Mouse (Mus musculus) natural killer cell, adult 2 months (primary cell): ENCODE data around the gene Gatb.
"Not testable (repeated sequence)": the region's sequence is repeated elsewhere in the genome, so short reads cannot be mapped to it uniquely, and the experiment has no call there.

ENCODE experiments used
- DNase-seq, 2 experiments: peaks; one replicate each; pipeline ENCODE4 v3.0.0; 2022; ENCODE audit warnings: low spot score in 2 of 2

The Gatb gene

DNA sequence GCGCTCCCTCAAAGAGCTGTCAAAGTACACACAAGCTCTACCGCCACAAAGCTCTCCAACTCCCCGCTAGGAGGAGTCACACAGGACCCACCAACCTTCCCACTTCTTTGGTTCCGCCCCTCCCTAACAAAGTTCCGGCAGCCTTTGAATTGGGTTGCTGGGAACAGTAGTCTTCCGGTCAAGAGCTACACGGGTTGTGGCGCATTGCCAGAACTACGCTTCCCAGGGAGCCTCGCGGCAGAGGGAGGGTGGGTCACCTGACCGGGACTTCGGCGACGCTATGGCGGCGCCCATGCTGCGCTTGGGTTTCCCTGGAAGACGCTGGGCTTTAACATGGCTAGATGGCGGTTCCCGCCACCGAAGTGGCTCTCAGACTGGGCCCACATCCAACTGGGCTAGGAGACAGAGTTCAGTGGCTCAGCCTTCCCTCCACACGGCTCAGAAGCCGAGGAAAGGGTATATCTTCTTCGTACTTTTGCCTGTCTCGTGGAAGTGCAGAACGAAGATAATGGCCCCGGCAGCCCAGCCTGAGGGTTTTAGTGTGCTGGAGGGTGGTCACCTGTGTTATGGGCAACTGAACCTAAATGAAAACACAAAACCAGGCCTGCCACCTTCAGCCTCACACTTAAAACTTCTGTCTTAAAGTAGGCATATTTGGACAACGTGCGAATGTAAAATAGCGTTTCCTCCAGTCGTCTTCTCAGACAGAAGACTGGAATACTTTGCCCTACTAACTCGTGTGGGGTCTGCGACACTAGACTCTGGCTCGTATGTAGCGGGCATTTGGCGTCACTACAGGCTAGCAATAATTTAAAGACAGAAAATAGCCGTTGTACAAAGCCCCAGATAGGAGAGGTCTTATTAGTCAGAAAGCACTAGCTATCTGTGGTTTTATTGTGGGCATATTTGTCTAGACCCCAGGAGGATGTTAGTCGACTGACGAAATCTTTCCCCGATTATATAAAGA lies at the start of gene Gatb:
Gatb (plus strand) TSS at position 256 of the 967 bp plus-strand sequence.
- DNase-seq, result peak; percentile 94 to 95

GRCm38 (mm10) chr3:85530601-85531161 lies 43.2 kb upstream of the Gatb start:
- no peak for DNase-seq

GRCm38 (mm10) chr3:85532376-85532775 lies 41.5 kb upstream of the Gatb start:
- no peak for DNase-seq

DNA sequence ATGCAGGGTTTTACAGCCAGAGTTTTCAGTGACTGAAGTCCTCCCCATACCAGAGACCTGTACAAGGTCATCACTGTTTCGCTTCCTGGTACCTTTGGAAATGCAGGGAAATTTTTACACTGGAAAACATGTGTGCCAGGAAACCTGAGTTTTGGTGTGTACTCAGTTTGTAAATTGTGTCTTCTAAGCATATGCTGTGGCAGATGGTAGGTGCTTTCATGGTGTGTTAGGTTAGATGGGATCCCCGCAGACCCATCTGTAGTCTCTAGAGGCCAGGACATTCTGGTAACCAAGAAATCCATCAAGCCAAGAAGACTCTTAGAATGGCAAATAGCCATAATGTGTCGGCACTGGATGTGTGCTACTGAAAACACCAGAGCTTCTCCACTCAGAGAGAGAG lies 38.9 kb upstream of the Gatb start:
- DNase-seq, result no peak

DNA sequence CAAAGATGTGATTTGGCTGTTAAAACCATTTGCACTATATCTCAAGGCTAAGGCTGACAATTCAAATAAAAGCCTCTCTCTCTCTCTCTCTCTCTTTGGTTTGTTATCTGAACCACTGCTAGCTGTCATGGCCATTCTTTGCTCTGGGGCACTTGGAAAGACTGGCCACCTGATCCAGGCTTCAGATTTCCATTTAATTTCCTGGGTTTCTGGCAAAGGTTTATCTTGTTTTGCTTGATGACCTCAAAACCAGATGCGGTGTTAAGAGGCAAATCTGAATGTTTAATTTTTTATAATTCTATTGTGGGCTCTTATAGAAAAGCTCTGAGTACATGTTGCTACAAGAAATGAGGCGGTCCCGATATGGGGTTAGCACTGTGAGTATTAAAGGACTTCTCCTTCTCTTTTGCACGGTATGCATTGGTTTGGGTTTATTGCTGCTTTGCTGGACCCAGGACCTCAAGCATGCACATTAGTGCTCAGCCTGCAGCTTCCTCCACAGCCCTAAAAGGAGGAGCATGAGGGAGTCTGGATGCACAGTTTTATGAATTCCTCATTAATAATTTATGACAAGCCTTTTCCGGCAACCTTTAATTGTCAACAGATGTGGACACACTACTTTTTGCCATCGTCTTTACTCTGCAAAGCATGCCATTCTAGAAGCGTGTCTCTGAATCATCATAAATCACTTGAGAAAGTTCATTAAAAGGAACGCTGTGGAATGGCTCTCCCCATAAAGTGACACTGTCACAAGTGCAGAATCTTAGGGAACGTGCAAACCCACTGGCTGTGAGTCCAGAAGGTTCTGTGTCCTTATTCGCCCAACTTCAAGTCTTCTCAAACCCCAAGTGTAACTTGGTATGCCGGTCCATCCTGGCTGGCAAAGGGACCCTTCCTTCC lies 38.0 kb upstream of the Gatb start:
- no peak for DNase-seq

GRCm38 (mm10) chr3:85542765-85543164 lies 31.2 kb upstream of the Gatb start:
- no peak for DNase-seq

GRCm38 (mm10) chr3:85543652-85544051 lies 30.3 kb upstream of the Gatb start:
- DNase-seq, result no peak

DNA sequence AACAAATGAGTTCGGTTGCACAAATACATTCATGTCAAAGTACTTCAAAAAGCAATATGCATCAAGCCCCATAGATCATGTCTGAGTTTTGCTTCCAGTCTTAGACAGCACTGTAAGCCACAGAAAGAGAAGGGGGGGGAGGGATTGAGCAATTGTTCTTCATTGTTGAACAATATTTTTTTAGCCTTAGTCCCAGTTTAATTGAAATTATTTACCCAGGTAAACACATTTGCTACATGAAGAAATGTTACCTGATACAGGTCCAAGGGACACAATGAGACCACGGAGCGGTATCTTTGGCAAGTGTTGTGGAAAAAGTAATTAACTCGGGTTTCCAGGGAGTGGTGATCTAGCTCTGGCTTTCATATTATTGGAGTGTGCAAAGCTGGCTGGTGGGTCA lies 23.6 kb upstream of the Gatb start:
- DNase-seq, result no peak

DNA sequence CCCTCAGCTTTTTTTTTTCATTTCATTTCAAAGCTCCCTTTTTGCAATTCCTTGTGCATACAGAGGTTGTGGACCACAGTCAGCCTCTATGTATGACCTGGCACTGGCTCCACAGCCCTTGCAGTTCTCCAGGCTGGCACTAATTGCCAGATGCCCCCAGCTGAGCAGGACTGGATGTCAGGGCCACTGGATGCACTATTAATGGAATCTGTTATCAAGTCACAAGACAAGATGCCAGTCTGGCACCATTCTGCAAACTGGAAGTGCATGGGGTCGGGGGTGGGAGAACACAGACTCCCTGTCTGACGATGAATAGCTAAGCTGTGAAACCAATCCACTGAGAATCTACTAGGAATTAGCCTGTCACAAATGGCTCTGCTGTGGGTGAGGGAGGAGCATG lies 22.6 kb upstream of the Gatb start:
- no peak for DNase-seq

GRCm38 (mm10) chr3:85553731-85554277 lies 20.1 kb upstream of the Gatb start:
- DNase-seq, result no peak

- no peak for DNase-seq
These were observed 9.3 kb upstream of the Gatb start for GRCm38 (mm10) chr3:85564603-85565002.

- DNase-seq, result peak; percentile 10 to 16
These were observed 2.6 kb upstream of the Gatb start for GRCm38 (mm10) chr3:85571276-85571675.

- not testable (repeated sequence) for DNase-seq
These were observed 1.4 kb upstream of the Gatb start for GRCm38 (mm10) chr3:85572502-85572901.

DNA sequence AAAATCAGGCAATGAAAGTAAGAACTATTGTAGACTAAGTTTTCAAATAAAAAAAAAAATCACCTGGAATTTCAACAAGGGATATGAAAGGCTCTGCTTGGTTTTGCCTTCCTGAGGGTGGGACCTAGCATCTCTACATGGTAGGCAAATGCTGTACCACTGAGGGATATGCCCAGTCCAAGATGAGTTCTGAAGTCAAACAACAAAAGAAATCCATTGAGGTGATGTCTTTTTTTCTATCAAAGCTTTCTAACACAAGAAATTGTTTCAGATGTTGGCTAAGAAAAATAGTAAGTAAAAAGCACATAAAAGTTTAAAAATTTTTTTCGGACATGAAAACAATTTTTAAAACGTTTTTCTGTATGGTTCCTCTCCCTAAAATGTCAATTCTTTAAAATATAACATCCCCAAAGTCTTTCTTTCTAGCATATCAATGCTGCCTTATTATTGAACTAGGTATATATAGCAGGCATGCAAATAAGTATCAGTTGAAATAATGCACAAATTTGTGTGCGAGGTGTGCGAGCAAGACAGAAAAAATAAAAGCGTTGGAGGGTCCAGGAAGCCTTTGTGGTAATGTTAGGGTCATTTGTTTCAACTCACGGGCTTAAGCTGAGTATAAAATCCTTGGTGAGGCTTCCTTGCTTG lies 579 bp upstream of the Gatb start:
- DNase-seq, result no peak

GRCm38 (mm10) chr3:85582726-85583125 lies 8.8 kb downstream of the Gatb start:
- DNase-seq, result no peak

GRCm38 (mm10) chr3:85583194-85583593 lies 9.3 kb downstream of the Gatb start:
- DNase-seq, result no peak

- no peak for DNase-seq
These were observed 11.0 kb downstream of the Gatb start for GRCm38 (mm10) chr3:85584966-85585365.

DNA sequence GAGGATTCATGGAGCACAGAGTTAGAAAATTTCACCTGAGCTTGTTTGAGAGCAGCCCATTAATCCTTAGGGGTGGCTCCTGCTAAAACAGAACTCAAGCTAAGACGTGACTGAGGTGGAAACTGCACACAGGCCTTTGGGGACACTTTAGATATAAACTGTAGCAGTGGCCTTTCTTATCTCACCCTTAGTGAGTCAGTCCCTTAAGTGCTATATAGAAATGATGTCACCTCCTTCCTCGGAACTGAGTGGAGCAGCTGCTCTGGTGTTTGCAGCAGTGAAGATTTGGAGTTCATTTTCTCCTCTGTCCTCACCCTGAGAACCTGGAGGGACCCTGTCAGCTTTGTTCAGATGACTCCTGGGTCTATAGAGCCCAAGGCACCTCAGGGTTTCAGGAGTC lies 14.8 kb downstream of the Gatb start:
- no peak for DNase-seq

DNA sequence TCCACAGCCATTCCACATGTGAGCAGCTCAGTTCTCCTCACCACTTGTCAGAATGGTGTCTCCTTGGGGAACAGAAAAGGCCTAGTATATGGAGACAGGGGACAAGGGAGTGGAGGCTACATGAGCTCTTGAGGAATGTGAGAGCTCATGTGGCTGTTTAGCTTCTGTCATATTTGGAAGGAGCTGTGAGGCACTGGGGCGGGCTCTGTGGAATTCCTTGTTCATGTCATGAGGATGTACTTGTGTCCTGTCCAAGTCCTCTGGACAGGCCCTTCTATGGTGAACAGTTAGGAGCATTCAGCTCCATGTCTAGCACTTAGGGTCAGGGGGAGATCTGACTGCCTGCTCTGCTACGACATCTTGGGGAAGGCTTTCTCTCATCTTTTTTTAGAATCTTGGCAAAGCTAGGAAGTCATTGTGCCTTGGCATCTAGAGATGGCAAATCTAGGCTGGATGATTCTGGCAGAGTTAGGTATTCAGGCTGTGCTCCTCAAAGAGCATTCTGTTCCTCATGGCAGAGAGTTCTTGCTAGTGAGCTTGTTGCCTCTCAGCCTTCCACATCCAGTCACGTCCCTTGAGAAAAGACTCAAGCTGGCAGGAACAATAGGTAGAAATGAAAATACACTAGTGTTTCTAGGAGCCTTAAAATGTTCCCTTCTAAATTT lies 16.3 kb downstream of the Gatb start:
- DNase-seq, result no peak

DNA sequence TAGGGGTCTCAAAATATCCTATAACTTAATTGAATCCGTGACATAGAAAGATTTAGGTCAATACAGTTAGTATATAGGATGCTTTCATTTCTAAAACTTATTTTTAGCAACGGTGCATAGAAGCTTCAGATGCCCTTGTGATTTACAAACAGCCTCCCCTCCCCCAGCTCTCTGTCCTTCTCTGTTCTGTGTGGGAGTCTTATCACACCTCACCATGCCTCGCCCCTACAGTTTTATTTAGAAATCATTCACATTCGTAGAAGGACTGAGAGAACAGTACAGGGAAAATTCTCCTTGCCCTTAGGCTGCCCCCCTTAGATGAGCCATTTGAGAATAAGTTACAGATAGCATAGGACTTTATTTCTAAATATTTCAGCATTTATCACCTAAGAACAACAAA lies 18.1 kb downstream of the Gatb start:
- no peak for DNase-seq
